Mouse (Mus musculus) heart, adult 18-20 months (tissue): ENCODE data around the gene Tmem30c. TPM values are rescaled to one million over a fixed set of nuclear protein-coding genes. Genes with fewer than 3 reads are reported as not detected.

Experiments
- DNase-seq, 2 experiments: peaks; one replicate each; pipeline ENCODE4 v3.0.0; 2021 to 2022; ENCODE audit warnings: mixed read lengths in 1 of 2
- total RNA-seq, 2 experiments: library from RNA; stranded (reverse); gene quantifications; 2 replicates each; pipeline ENCODE4 v1.2.3; 2021

Tmem30c gene
- total RNA-seq, 2 experiments from 2014 or later = not detected

DNA sequence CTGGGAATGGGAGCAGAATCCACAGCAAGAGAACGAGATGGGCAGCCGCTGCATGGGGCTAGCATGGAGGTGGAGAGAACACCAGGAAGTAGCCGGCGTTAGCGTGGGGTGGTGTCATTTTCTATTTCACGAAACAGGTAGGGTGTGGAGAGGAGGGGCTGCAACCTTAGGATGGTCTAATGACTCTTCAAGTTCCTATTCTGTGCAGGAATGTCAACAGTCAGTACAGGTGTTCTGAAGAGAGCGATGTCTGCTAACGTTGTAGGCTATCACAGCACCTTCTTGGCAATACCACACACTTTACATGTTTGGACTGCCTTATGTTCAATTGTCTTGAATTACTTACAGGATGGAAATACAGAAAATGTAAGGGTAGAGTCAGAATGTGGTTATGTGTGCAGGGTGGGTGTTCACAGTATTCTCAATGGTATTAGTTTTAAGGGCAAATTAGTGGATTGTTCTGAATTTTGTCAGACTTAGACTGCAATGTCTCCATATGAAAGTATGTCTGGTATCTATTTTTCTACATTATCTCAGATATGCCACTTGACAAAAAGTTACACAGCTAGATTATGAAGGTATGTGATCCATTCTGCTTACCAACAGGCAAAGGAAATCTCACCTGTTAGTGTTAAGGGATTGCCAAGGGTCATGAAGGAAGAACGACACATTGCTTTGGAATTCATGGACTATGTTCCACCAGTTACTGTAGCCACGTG, 2.7 kb upstream of the Tmem30c start:
- no peak for DNase-seq

DNA sequence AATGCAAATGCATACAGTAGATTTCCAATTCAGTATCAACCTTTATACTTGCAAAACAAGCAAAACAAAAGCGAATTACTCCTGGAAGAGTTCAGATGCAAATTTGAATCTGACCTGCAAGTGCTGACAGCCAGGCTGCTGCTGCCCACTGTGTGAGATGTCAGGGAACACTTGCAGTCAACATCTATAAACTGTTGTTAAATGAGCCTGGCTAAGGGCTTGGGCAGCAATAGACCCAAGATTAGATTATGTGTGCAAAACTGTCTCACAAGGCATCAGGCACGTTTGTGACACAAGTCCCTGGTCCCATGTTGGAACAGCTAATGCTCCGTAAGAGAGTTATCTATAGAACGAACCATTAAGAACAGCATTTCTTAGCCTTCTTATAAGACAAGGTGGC, 369 bp downstream of the Tmem30c start:
- peak in 1 of 2 experiments; percentile 10 for DNase-seq

DNA sequence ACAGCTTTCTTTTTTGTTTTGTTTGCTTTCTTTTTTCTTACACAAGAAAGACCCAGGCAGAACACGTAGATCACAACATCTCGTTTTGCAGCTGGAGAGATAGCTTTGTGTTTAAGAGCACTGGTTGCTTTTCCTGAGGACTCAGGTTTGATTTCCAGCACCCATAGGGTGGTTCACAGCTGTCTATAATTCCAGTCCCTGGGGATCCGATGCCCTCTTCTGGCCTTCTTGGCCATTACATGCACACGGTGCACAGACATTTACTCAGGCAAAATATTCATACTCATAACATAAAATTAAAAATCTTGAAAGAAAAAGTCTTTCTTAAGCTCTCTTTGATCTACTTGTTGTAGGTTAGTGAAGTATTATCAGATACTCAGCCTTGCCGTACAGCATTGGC, 969 bp downstream of the Tmem30c start:
- DNase-seq = no peak

DNA sequence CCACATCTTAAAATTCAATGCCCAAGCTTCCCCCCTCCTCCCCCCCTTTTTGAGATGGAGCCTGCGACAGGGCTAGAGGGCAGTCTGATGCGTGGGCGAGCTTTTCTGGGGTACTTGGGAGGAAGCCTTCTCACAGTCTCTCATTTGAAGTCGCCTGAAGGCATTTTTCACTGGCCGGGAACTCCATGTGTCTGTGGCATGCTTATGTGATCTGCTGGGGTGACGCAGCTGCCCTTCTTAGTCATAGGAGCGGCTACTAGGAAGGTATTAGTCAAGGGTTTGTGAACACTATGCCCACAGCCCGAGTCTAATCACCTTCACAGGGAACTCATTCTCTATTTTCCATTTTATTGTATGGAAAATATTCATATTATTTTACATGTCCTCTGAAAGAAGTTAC, 11.2 kb downstream of the Tmem30c start:
- no peak for DNase-seq

DNA sequence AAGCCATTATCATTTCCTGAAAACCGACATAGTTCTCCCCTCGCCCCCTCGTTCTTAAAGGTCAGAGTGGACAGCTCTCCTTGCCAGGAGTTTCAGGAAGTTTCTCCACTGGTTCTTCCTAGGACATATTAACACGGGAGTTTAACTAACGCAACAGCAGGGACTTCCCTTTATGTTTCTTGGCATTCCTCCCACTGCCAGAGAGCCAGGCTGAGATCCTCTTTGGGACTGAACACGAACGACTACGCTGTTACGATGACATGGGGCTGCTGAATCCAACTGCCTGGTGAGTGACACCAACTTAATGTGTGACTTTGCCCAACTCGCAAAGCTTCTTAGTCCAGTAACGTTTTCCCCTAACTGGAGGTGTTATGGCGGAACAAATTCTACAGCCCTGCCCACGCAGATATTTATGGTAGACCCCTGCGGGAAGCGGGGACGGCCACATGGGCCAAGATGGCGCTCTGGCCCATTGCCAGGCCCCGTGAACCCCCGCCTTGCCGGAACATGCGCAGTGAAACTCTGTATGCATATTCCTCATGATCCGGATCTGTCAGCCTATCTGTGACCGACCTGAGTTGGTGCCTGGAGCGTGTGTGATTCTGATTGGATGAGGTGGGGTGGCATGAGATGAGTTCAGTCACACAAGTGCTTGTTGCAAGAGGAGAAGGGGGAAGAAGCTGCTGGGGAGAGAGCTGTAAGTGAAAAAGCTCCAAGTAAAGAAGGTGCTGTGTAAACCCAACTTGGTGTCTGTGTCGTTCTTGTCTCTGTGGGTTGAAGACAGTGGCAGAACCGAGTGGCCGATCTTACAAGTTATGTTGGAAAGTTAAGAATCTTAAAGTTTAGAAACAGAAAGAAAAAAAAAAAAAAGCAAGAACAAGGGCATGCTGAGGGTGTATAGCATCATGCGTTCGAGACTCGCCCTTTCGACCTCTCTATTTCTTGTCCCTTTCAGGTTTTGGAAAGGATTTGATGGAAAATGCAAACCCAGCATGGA, 12.1 kb downstream of the Tmem30c start:
- DNase-seq = peak in 1 of 2 experiments; percentile 38

DNA sequence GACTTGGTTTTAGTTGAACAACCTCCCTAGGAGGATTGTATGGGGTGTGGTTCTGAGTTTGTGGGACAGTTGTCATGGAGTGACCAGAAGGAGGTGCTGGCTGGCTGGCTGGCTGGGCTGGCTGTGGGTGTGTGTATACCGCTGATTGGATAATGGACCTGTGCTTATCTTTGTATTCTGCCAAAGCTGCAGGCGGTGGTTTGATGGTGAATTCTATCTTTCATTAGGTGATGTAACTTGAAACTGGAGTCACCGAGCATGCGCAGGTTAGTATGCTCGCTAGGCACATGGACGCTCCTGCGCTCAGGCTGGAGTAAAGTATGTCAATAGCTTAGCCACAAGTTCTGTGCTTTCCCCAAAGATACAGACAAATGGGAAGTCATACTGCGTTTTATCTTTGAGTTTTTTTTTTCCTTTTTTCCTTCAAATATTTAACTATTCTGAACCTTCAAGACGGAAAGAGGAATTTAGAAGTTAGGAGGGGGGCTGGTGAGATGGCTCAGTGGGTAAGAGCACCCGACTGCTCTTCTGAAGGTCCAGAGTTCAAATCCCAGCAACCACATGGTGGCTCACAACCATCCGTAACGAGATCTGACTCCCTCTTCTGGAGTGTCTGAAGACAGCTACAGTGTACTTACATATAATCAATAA, 13.6 kb downstream of the Tmem30c start:
- no peak for DNase-seq

DNA sequence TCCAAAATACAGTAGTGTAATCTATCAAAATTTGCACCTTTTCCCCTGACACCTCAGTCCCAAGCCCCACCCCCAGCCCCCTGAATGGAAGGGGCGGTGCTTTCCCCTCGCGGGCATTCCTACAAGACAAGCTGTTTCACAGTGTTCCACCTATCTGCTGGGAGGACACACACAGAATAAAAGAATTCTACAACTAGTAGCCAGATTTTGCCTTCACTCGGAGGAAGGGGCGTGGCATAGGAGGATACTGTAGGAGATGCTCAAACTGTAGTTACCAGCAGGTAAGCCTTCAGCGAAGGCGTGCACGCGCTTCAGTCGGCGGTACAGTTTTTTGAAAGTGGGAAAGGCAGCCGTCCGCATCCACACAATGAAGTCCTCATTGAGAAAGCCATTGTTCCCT, 22.9 kb downstream of the Tmem30c start:
- DNase-seq = no peak

DNA sequence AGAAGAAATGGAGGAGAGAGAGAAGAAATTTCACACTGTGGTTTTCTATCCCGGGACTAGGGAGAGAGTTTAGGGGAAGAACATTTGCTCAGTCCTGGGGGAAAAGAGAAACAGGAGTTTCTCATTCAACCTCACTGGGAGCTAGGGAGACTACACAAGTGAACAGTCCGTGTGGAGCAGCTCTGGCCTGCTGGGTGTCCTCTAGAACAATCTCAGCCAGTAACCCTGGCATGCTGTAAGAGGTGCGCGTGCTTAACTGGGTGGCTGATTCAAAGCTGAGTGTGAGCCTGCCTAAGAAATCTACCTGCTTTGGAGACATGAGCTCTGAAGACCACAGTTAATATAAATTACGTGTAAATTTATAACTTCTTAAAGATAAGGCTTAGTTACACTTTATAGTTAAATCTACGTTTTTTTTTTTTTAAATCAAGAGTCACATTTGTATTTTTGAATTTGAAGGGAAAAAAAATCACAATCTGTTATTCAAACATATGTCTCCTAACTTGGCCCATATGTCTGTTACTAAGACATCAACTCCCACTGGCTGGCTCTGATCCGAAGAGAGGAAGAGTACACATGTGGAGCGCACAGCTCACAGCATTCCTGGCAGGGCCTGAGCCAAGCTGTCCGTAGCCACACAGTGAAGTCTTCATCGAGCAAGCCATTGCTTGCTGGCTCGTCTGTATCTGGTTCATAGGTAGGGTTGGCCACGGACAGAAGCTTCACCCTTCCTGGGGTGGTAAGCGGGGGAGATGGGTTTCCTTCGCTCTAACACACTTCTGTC, 24.4 kb downstream of the Tmem30c start:
- DNase-seq = peak in 1 of 2 experiments; percentile 15

DNA sequence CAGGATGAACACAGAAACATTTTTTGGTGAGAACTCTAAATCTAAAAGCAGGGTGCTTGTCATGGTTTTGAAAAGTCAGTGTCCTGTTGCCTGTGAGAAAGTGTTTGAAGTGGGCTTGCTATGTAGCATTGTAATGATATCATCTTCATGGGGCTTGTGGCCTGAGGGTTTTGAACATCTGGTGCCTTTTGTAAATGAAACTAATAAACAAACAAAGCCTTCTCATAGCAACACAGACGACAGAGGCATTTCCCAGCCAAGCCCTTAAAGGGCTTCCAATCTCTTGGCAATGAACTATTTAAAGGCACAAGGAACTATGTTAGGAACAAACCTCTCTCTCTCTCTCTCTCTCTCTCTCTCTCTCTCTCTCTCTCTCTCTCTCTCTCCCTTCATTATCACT, 25.6 kb downstream of the Tmem30c start:
- peak; percentile 73 to 80 for DNase-seq

DNA sequence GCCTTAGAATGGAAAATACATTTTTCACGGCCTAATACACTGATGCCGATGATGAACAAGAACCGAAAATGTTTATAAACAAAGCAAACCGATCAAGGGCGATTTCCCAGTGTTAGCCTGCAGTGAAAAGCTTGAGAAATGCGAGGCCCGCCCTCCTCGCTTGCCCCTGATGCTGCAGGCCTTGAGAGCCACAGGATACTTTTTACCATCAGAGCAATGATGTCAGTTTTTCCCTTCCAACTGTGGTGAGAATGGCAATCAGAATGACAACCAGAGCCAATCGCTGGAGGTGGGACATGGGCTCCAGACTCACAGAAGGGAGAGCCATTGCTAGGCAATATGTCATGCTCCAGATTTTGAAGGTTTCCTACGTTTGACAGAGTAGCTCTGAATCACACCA, 32.5 kb downstream of the Tmem30c start:
- no peak for DNase-seq

DNA sequence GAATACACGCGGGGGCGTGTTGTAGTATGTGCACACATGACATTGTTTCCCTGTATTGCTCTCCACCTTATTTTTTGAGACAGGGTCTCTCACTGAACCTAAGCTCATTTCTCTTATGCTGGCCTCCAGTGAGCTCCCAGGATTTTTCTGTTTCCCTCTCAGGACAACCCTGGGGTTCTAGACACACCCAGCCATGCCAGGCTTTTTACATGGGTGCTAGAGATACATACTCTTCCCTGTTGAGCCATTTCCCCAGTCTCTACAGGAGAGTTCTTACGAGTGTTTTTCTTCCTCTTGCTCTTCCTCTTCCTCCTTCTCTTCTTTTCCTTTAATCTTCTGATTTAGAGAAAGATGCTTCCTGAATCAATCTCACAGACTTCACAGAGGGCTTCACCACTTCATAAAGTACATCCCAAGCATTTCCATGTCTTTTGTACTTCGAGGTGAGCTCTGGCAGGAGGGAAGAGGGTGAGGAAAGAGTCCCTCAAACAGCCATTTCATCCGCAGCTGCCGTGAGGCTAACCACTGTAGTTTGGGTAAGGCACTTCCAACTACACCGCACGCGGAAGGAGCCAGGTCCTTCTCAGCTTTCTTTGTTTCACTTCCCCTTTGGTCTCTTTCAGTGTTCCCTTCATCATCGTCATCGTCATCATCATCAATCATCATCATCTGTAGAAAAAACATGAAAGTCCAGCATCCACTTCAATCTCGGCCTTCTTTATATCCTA, 33.1 kb downstream of the Tmem30c start:
- DNase-seq = peak in 1 of 2 experiments; percentile 14

DNA sequence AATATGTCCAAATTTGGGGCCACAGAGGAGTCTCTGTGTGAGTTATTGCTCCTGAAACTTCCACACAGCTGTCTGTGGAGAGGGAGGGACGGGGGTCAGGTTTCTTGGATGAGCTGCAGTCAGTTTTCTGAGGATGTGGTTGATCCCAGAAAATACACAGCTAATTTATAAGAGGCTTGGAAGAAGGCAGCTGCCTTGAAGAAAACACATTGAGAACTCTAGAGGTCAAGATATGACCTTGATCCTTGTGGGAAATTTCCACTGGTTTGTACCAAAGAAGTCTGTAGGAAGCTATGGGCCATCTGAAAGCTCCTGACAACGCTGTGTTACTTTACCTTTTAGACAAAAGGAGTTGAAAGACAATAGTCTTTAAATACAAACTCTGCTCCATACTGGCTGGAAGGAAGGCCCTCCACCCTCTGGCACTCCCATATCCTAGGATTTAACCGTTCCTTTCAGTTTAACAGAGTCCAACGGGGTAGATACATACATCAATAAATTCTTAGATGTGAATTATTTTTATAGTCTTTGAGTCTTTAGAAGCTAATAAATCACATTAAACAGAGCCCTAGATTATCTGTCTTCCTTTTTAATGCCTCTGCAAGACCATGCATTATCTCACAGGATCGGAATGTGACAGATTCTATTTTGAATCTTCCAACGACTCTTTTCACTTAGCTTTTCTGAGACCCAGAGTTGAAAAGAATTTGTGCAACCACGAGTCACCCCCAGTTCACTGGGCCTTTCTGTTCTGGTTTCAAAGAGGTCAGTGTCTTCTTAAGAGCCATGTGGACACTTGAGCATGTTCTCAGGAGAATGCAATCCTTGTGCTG, 40.9 kb downstream of the Tmem30c start:
- peak; percentile 30 to 35 for DNase-seq

DNA sequence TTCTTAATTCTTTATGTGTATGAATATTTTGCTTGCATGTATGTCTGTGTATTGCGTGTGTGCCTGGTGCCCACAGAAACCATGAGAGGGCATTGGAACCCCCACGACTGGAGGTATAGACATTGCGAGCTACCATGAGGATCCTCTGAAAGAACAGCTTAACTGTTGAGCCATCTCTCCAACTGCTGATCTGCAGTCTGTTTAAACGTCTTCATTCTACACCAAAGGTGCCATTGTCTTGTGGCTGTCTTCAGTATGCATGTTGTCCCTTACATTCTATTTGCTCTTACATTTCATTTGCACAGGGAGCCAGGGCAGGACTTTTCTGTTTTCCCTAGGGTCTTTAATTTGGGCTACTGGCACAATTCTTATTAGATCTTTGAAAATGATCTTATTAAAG, 41.7 kb downstream of the Tmem30c start:
- no peak for DNase-seq

DNA sequence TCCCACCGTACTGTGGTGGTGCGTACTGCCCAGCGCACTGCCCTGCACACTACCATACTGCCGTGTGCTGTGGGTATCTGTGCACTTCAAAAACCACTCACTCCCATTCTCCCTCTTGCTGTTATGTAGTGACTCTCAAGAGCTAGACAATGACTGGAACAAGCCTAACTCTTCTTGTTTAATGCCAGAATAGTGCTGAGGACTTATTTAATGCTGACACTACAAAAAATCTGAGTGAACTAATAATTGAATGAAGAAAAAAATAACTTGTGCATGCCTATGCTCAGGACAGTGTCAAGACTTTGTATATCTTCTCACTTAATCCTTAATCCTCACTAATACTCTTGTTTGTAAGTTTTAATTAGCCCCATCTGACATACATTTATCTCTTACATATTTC, 45.2 kb downstream of the Tmem30c start:
- no peak for DNase-seq

DNA sequence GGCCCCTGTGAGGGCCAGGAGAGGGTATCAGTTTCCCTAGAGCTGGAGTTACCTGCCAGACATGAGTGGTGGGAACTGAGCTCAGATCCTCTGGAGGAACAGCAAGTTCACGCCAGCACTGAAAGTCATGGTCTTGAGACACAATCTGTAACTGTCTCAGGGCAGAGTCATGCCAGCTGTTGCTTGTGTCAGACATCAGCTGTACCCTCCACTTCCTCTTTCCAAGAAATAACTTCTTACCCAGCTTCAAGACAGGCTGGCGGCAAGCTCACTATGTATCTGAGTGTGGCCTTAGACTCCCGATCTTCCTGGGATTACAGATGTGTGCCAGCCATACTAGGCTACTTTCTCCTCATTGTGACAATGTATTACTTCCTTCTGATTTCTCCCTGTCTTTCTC, 46.1 kb downstream of the Tmem30c start:
- DNase-seq = peak in 1 of 2 experiments; percentile 45

DNA sequence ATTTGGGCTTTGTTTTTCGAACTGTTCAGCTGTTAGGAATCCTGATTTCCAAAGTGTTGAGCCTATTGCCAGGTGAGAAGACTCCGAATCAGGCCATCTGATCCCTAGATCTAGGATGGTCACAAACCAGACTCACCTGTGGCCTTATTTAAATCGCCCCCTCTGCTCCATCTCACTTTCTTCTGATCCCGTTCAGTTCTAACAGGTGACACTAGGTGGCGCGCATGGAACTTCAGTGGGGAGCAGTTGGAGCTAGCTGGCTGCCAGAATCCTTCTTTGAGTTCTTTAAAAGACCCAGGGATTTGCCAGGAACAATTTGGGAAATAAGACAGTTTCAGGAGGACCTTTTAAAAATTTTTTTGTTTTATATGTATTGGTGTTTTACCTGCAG, 48.8 kb downstream of the Tmem30c start:
- DNase-seq = peak; percentile 82 to 95

DNA sequence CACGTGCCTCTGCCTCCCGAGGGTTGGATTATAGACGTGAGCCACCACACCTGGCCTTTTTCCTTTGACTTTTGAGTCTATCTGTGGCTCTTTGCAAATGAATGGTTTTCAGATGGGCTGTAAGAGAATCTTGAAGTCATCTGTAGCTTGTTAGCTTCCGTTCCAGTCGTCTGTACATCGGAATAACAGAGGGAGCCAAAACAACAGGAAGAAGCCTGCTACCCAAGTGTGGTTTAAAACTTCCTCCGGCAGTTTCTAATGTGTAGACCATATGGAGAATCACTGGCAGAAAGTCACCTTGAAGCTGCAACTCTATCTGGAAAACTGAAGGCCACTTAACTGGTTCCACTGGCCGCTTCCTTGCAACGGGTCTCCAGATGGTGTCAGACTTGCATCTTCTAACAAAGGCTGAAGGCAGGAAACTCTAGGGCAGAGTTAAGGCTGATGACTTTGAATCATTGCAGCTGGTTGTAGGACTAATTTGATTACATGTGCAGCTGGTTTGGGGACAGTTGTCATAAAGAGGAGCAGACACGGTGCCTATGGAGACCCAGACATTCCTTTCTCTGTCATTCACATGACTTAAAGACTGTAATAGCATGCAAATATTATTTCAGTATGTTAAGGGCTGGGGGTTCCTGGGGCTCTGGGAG, 49.3 kb downstream of the Tmem30c start:
- DNase-seq = peak; percentile 35 to 51

DNA sequence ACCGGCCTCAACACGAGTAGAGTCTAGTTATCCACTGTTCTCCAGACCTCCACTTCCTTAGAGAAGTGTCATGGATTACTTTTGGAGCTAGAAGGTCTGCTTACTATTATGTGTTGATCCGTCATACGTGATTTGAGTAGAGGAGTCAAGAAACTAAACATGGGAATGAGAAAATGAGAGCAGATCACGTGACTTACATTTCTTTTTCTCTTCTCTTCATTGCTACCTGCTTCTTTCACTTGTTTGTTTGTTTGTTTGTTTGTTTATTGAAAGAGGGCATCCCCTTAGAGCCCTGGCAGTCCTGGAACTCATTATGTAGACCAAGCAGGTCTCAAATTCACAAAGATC, 49.8 kb downstream of the Tmem30c start:
- no peak for DNase-seq

DNA sequence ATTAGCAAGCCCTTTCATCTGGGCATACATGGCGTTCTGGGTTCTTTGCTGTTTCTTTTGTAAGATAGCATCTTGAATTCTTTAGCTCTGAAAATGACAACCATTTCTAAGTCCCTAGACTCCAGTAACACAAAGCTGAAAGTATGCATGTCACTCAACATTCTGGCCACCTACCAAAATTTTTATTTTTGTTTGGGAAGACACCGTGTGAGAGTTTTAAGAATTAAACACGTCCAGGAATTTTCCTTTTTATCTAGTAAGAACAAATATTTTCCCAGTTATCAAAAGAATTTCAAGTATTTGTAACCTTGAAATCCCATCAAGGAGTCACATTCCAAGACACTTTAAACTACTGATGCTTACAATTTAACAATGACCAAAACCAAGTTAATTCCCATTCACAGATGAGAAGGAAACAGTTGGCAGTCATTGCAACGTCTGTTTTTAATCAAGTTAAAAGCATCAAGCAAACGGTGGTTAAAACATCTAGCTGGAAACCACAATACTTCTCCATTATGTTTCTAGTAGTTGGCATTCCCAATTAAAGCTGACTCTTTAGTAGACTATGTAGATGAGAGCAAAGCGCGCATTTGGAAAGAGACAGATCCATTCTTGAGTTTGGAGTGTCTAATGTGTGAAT, 56.7 kb downstream of the Tmem30c start:
- no peak for DNase-seq
